Mouse (Mus musculus): ENCODE data around the gene Cenpm. TPM values are rescaled to one million over a fixed set of nuclear protein-coding genes. Genes with fewer than 3 reads are reported as not detected.
A peak's percentile ranks its signal among the peaks of the same experiment; 100 is the strongest.

Cenpm gene
- total RNA-seq, 2 experiments from 2014 or later = 2.9 to 4.3 TPM

DNA sequence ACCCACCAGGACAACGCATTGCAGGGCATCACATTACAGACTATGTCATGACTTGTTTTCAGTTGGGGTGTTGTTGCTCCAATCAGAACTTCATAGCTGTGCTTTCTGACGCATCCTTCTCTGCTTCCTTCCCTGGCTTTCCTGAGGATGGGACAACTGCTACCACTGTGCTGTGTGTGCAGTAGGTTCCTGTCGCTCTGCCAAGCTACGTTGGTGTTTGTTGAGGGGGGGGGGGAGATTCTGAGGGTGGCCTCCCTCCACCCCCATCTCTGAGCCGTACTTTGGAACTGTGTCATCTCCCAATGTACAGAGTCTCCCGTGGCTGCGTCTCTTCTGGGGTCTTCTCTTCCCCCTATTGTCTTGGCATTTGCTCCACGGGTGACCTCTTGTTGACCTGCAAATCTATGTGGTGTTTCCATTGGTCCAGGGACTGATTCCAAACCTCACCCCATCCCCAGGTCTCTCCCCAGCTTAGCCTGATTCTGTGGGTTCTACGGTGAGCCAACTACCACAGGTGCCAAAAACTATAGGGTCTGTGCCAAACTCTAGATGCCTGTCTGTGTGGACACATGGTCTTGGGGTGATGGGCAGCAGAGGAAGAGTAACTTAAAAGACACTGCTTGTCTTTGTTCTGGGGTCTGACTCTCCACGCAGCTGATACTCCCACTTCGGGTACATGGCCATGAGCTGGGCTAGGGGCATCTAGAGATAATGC is 29.1 kb downstream of the Cenpm start:
- no peak for DNase-seq

DNA sequence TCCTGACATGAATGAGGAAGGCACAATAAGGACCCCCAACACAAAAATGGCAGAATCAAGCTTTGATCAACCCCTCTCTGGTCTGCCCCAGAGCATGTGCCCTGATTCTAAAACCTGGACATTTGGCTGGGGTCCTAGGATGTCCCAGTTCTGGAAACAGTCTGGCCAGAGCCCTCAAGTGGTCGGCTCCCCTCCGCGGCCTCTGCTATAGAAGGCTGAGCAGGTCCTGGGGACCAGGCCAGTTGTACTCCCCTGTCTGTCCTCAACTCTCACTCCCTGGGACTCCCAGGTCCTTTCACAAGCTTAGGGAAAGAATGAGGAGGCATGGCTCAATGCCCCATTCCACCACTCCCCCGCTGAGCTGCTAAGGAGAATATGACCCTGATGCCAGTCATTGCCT is 31.3 kb downstream of the Cenpm start:
- no peak for DNase-seq

DNA sequence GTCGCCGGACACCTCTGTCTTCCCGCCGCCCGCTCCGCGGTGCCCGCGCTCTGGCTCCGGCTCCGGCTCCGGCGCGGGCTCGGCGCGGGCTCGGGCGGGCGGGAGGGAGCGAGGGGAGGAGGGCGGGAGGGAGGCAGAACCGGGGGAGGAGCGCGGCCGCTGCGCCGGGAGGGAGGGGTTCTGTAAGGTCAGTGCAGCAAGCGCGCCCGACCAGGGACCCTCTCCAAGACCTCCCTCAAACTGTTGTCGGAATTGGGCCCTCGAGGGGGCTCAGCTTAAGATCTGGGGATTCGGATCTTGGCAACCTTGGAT is 31.8 kb downstream of the Cenpm start, which contains the start of gene Shisa8:
Gene Shisa8, minus strand, starts transcription at position 64 of the 312 bp plus-strand sequence.
- DNase-seq = peak; percentile 24 to 48

DNA sequence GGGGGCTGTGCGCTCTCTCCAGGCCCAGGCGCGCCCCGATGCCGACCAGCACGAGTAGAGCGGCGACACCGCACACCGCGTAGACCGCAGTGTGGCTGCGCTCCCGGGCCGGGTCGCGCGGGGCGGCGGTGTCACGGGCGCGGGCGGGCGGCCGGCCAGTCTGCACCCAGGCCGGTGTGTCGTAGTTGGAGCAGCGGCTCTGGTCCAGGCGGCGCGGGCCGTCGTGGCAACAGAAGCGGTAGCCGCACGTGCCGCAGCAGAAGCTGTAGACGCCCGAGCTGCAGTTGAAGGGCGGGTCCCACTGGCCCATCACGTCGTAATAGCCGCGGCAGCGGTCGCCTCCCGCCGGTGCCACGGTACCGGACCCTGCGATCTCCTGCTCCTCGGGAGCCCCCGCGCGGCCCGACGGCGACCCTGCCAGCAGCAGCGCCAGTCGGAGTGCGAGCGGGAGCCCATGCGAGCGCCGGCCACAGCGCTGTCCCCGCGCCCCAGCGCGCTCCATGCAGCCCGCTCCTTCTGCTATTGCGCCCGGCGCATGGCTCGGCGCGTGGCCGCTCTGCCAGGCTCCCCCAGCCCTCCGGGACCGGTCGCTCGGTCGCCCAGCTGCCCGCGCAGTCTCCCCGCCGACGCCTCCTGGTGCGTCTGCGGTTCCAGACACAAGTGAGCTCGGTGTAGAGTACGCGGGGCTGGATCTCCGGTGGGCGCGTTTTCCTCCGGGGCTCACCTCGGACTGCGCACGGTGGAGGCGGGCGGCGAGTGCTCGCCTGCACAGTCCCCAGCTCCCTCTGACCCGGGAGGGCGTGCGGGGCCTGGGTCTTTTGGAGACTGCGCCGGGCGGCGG is 32.4 kb downstream of the Cenpm start:
- peak; percentile 17 to 25 for DNase-seq

DNA sequence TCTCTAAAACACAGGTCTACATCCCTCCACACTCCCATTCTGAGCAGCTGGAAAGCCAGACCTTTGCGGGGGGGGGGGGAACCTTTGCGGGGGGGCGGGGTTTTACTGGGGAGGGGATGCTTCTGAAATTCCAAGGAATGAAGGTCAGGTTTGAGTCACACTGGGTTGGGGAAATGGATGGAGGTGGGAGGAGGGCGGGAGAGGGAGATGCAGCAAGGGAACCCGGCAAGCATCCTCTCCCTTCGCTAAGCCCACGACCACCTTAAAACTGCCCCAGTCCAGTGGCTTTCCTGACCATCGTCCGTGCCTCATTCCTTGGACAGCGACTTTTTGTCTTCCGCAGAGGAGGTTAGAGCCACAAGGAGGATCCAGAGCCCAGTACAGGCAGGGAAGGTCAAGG is 33.3 kb downstream of the Cenpm start:
- no peak for DNase-seq

DNA sequence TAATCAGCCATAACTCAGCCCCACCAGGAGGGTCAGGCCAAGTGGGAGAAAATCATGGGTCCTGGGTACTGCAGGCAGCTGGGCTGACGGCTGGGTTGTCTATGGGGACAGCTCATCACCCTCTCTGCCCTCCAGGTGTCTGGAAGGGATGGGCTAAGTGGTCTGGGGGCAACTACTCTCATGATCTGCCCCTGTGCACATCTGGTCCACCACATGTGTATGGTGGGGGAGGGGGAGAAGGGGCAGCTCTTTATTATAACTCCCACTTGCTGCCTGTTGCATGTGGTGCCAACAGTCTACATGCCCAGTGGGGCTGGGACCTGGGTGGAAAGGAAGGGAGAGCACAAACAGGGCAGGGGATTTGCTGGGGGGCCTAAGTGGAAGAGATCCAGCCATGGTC is 33.7 kb downstream of the Cenpm start:
- no peak for DNase-seq

DNA sequence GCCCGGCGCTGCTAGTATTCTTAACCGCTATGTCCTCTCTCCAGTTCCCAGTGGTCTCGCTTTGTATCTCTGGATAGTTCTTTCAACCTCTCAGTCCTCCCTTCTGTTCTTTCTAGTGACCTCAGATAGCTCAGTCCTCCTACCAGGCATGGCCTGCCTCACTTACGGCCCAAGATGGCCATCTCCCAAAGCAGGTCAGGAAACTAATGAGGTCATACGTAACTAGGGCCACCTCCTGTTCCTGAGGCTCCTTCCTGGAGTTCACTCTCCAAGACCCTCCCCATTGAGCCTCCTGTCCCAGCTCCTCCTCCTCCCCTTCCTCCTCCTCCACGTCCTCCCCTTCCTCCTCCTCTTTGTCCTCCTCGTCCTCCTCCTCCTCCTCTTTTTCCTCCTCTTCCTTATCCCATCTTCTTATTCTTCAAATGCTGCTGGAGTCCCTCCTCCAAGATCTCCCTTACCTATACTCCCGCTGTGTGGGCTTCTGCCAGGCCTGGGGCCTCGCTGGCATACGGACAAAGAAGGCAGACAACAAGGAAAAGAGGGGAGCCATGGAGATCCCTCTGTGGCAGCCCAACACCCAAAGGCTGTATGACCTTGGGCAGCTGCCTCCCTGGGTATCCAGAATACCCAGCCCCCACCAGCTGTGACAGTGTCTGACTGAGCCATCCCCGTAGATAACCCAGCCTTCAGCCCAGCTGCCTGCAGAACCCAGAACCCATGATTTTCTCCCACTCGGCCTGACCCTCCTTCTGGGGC is 35.1 kb downstream of the Cenpm start:
- DNase-seq = no peak

DNA sequence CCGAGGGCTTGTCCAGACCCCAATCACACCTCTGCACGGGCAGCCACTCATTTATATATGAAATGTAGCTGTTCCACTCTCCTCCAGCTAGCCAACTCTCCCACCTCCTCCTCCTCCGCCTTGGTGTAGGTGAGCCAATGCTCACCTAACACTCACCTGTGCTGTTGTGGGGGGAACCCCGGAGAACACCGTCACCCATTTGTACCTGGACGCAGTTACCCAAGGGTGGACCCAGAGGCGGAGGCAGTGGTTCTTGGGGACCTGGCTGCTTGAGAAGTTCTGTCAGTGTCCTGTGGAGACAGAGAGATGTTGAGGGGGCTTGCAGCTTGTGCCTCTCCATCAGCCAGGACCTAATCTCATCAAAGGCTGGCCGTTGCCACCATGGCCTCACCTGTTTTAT is 36.2 kb downstream of the Cenpm start:
- DNase-seq = no peak

DNA sequence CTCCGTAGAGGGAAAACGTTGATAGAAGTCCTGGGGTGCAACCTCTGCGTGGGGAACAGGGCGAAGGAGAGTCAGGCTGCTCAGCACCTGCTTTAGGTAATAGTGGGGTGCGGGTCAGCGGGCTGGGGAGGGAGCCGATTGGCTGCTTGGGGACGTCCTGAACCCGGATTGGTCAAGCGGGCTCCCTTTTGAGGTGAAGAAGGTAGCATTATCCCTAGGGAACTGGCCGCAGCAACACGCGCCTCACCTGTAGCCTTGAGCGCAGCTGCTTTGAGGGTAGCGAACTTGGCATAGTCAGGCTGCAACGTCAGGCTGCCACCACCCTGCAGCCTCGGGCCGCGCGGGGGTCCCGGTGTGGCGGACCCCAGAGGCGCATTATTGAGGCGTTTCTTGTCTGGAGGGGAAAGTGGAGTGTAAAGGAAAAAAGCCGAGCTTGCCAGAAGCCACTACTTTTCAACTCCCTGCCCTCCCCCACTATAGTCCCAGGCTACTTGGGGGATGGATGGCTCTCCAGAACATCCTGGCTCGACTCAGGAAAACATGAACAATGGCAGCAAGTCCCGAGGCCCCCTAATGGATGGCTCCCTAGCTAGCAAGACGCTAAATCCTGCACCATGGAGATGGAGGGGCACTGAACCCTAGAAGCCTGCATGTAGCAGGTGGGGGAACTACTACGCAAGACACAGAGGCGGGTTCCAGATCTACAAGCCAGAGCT is 36.9 kb downstream of the Cenpm start:
- no peak for DNase-seq

DNA sequence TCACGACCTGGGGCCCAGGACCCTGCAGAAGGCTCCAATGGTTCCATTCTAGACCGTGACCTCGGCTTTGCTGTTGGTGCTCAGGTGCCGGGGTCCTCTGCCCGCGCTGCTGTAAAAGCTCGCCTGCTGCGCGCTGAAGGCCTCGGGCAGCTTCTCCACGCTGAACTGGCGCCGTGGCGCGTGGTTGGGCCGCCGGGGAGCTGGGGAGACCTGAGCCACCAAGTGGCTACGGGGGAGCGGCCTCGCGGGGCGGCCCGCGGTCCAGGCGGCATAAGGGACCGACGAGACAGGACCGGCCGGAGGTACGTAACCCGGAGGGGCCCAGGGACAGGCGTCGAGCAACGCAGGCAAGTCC is 37.5 kb downstream of the Cenpm start:
- DNase-seq = no peak

DNA sequence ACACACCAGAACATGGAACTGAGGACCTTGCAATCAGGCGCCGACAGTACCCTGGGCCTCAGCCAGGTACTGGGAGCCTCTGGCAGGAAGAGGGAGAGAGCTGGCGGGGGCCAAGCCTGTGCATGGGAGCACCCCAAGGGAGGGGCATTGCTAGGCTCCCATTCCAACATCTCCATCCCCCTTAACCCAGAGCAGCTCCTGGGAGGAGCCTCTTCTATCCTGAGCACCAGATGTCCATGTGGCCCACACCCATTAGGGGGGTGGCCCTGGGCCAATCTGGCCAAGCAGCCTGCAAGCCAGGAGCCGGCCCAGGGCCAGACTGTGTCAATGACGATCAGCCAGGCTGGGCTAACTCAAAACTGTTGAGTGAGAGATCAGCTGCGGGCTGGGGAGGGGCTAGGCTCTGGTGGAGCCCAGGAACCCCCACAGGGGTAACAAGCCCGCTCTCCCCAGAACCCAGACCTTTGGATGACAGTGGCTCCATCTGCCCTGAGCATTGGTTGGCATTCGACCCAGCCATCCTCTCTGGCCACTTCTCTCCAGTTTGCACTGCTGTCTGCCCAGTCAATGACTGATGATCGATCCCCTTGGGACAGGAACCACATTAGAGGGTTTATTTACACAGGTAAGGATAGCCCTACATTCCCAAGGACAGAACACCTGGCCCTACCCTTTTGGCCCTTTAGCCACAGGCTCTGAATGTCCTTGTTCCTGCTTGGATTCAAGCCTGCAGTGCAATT is 38.0 kb downstream of the Cenpm start:
- DNase-seq = peak; percentile 49 to 72

DNA sequence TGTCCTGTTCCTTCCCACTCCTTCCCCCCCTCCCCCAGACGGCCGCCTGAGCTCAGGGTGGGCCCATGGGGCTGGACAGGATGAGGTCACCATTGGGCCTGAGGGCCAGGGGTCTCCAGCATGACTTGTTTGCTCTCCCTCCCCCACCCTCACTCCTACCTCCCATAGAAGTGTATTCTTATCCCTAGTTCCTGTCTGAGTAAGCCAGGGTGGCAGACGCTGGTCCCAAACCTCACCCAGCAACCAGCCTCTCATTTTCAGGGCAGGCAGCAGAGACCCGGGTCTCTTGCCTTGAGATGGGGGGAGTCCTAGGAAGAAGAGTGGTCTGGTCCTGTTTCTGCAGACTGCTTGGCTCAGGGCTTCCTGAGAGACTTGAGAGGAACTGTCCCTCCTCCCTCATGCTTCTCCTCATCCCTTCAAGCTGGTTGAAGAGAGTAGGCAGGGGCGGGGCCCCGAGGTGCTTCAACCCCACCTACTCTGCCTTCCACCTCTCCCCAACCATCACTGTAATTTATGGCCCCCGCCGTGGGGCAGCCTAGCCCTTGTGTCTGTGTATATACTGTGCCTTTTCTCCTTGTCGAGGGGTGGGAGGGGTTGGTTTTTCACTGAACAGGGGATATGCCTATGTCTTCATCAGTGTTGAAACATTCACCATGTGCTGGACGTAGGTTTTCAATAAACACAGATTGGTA is 39.7 kb downstream of the Cenpm start:
- DNase-seq = no peak

DNA sequence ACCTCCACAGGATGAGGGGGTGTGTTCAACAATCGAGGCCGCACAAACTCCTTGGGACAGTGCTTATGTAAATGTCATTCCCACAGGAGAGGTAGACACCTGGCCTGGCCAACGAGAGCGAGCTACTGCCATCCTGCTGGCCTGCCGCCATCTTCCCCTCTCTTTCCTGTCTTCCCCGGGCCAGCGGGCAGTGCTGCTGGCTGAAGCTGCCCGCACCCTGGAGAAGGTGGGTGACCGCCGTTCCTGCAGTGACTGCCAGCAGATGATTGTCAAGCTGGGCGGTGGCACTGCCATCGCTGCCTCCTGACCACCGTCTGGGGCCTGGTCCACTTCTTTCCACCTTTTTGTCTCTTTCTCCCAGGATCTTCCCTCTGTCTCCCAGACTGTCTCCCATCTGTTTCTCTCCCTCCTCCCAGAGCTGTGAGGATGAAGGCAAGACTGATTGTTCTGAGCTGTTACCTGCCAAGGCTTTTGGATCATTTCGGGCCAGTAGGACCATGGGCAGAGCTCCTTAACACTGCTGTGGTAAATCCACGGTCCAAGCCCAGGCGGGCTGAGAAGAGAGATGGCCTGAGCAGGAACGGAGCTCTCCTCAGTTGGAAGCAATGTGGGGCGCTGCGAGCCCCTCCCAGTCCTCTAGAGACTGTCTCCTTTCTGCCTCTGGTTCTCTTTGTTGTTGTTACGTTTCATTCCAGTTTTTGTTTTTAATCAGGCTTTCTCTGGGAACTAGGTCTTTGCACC is 40.8 kb downstream of the Cenpm start:
- no peak for DNase-seq

DNA sequence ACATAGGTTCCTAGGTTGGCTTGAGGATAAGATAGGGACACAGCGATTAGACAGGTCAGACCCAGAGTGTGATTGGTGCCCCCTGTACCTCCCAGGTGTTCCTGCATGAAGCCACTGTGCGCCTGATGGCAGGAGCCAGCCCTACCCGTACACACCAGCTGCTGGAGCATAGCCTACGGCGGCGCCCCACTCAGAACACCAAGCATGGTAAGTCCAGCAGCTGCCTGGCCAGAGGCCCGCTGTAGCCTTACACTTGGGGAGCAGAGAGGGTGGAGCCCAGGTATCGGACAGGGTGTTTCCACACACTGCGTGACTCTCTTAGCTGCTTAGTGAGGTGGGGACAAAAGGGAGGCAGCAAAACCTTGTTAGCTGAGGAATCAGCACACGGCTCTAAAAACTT is 41.5 kb downstream of the Cenpm start:
- DNase-seq = no peak

DNA sequence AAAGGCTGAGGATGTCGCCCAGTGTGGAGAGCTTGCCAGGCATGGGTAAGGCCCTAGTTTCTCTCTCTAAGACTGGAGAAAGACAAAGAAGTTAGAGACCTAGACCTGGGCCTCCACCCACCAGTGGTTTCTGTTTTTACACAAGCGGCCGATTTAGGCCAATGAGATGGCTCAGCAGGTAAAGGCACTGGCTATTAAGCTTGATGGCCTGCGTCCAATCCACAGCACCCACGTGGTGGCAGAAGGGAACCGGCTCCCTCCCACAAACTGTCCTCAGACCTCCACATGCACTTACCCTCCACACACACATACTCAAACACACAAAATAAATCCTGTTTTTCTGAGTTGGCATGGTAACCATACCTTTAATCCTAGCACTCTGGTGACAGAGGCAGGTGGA is 42.5 kb downstream of the Cenpm start:
- DNase-seq = no peak

DNA sequence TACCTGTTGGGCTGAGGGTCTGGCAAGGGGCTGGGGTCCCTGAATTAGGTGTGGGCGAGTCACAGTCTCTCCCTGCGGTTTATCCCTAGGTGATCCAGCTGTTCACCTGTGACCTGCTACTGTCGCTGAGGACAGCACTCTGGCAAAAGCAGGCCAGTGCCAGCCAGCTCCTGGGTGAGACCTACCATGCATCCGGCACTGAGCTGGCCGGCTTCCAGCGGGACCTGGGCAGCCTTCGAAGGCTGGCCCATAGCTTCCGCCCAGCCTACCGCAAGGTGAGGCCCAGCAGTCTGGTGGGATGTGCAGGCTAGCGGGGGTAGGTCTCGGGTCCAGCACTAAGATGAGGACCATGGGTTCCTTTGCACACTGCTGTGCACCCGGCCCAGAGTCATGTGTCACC is 45.0 kb downstream of the Cenpm start:
- no peak for DNase-seq

DNA sequence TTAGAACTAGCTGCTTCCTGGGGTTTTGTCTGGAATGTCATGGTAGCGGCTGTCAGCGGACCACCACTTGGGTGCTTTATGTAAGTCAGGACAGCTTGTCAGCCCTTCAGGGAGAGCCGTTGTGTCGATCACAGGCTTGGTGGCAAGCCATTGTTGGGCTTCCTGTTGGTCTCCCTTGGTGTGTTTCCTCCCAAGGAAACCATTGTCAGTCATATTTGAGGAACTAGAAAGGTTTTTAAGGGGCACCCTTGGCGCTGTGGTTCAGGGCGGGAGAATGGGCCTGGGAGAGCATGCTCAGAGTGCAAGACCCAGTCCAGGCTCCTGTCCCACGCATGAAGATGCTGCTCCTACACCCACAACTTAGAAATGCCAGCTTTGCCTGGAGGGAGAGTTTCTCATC is 46.2 kb downstream of the Cenpm start:
- no peak for DNase-seq

DNA sequence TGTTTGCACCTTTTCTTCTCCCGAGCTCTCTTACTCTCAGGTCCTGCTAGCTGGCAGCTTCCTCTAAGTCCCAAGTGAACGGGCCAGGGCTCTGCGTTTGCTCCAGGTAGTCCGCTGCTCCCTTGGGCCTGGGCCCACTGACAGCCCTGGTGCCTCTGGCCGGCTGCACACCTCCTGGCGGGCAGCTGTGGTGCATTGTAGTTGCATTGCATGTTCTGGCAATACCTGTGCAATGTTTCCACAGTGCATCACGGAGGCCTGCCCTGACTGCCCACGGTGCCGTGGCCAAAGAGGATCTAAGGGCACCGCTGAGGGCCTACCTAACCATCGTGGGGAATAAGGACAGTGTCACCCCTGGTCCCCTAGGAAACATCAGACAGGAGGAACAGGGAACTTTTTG is 46.6 kb downstream of the Cenpm start:
- no peak for DNase-seq

DNA sequence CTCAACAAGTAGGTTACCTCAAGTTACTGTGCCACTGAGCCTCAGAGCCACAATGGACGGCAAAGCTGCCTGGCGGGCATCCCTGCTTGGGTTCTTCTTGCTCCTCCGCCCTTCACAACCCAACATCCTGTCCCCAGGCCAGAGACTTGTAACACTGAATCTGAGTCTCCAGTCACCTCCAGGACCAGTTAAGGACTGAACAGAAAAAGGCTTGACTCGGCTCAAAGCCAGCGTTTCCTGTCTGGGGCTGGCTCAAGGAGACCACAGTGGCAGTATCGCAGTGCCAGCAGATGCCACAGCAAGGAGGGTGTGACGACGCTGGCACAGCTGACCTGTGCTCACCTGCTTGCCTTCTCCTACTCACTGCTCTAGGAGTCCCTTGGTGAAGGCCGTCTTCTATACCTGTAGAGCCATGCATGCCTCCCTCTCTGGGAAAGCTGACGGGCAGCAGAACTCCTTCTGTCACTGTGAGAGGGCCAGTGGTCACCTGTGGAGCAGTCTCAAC is 47.2 kb downstream of the Cenpm start:
- no peak for DNase-seq

DNA sequence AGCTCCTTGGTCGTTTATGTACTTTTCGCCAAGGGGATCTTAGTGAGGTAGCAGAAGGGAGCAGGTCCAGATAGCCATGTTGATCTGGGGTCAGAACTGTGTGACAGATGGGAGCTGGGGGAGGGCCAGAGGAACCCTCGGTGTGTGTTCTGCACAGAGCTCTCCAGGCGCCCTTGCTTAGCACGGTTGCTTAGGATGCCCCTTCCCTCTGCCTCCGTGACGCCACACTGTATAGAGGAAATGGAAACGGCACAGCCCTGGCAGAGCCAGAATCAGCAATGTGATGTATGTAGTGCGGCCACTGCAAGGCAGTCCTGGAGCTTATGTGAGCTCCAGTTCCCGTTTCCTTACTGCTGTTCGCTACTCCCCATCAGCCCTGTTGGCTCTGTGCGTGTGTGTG is 48.2 kb downstream of the Cenpm start:
- DNase-seq = no peak

Data from adrenal gland, postnatal 36 days (tissue).